Mouse (Mus musculus) embryonic facial prominence, embryonic 14.5 days (tissue): ENCODE results near the gene Macrod1. TPM values are rescaled to one million over a fixed set of nuclear protein-coding genes. Genes with fewer than 3 reads are reported as not detected.
A peak's percentile ranks its signal among the peaks of the same experiment; 100 is the strongest.

Source experiments
- ATAC-seq: fragments of 200-750 bp; cut with Nextera tagmentation; 2 replicates; pipeline ENCODE4 v1.8.0; 2017; ENCODE audit warnings: low read depth, moderate number of reproducible peaks, moderate TSS enrichment
- DNase-seq: peaks from one replicate; pipeline ENCODE4 v3.0.0-alpha.2; 2015; ENCODE audit warnings: low spot score
- H3K27ac ChIP-seq: fragments of 300-500 bp; sonication (generic); replicated peaks from 2 replicates; pipeline ENCODE4 v1.5.1; 2014; ENCODE audit warnings: low read depth, mild to moderate bottlenecking, low read length, moderate library complexity
- H3K27me3 ChIP-seq: fragments of 300-500 bp; sonication (generic); replicated peaks from 2 replicates; pipeline ENCODE4 v1.6.1; 2014; ENCODE audit warnings: low read length; ENCODE audit not compliant: control insufficient read depth, insufficient read depth
- H3K36me3 ChIP-seq: fragments of 300-500 bp; sonication (generic); 2 replicates; pipeline ENCODE4 v1.6.1; 2014; ENCODE audit warnings: low read length, mixed read lengths; ENCODE audit not compliant: control insufficient read depth, insufficient read depth
- H3K4me1 ChIP-seq: fragments of 300-500 bp; sonication (generic); 2 replicates; pipeline ENCODE4 v1.6.1; 2014; ENCODE audit warnings: antibody characterized with exemption, low read length; ENCODE audit not compliant: control insufficient read depth, insufficient read depth
- H3K4me2 ChIP-seq: fragments of 300-500 bp; sonication (generic); 2 replicates; pipeline ENCODE4 v1.6.1; 2014; ENCODE audit warnings: low read depth, mild to moderate bottlenecking, low read length, moderate library complexity, mixed read lengths
- H3K4me3 ChIP-seq: fragments of 300-500 bp; sonication (generic); 2 replicates; pipeline ENCODE4 v1.5.1; 2014; ENCODE audit warnings: low read depth, mild to moderate bottlenecking, low read length
- H3K9ac ChIP-seq: fragments of 300-500 bp; sonication (generic); 2 replicates; pipeline ENCODE4 v1.6.1; 2014; ENCODE audit warnings: low read depth, mild to moderate bottlenecking, low read length, moderate library complexity, mixed read lengths
- H3K9me3 ChIP-seq: fragments of 300-500 bp; sonication (generic); 2 replicates; pipeline ENCODE4 v1.6.1; 2016; ENCODE audit warnings: low read length; ENCODE audit not compliant: control insufficient read depth
- WGBS: fragments of 180-500 bp; shearing (Covaris S2); extraction: QIAGEN DNeasy Blood & Tissue Kit; methylation state at CpG from one replicate; pipeline ENCODE4 v1.1.7; 2014; 5-methylcytosine and 5-hydroxymethylcytosine counted together
- polyA plus RNA-seq: library from polyadenylated mRNA; unstranded; fragments of >200 nt; fragmentation: Nextera tagmentation; extraction: Ambion mirVana; gene quantifications from 2 replicates; pipeline ENCODE4 v1.2.1, GENCODE M21; 2014

Macrod1 gene
- polyA plus RNA-seq, 1 experiment from 2014 or later, result 30.3 TPM

- no peak for DNase-seq
- 85% methylated on average over 9 of the region's 9 CpGs for WGBS
- no peak overlapping the region for H3K27ac ChIP-seq
- H3K27me3 ChIP-seq, result no peaks in the 10 kb centered on the region
- H3K4me1 ChIP-seq, result peaks cover 7% of the 10 kb centered on the region; the same call in 1 of the 2 replicates
- no peaks in the 10 kb centered on the region for H3K9me3 ChIP-seq
- no peak overlapping the region for H3K4me3 ChIP-seq
- H3K9ac ChIP-seq, result no peak overlapping the region
- peaks cover 49% of the 10 kb centered on the region for H3K36me3 ChIP-seq
- no peak overlapping the region for H3K4me2 ChIP-seq
- peak; percentile 21; the same call in 1 of the 2 replicates for ATAC-seq
Observed at GRCm38 (mm10) chr19:7197445-7197844, 140.8 kb downstream of the Macrod1 start.

DNA sequence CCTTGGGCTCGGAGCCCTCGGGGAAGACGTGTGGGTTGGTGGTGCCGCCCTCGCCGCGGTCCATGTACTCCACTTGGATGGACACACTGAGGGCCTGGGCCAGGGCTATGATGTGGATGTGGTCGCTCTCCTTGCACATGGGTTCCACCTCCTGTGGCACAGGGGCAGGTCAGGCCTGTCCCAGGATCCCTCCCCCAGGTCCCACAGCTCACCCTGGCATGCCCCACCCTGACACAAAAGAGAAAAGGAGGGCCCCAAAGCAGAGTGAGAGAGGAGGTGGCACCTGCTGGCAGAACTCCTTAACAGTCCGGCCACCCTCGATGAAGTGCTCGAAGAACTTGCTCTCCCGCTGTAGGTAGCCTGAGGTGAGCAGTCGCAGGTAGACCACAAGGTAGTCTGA is 142.5 kb downstream of the Macrod1 start:
- WGBS, result 90% methylated on average over 13 of the region's 13 CpGs
- no peak for DNase-seq
- Histone ChIP-seq H3K4me2 (no peak overlapping the region), H3K9me3 (no peaks in the 10 kb centered on the region), H3K27me3 (no peaks in the 10 kb centered on the region), H3K4me1 (peaks cover 7% of the 10 kb centered on the region; the same call in 1 of the 2 replicates), H3K27ac (no peak overlapping the region), H3K36me3 (peaks cover 66% of the 10 kb centered on the region), H3K4me3 (no peak overlapping the region), H3K9ac (no peak overlapping the region)
- ATAC-seq, result no peak

DNA sequence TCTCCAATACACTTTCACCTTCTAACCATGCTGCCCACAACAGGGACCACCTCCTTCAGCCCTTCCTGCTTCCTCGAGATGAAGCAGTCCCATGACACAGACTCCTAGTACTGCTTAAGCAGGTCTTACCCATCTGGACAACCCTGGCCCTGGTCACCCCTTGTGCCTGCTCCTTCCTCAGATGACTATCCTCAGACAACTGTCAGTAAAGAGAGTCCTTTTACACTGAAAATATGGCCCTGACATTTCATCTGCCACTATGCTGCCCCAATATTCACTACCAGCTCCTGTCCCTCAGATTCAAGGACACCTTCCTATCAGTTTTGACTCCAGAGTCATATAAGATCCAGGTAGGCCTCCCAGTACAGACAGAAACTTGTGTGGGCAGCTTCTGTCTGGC is 143.8 kb downstream of the Macrod1 start:
- DNase-seq (no peak), ATAC-seq (no peak)
- Histone ChIP-seq H3K36me3 (peaks cover 70% of the 10 kb centered on the region), H3K4me2 (no peak overlapping the region), H3K4me1 (peaks cover 17% of the 10 kb centered on the region), H3K9ac (no peak overlapping the region), H3K4me3 (no peak overlapping the region), H3K27ac (no peak overlapping the region), H3K27me3 (no peaks in the 10 kb centered on the region), H3K9me3 (no peaks in the 10 kb centered on the region)
- WGBS, result 67% methylated on average over 1 of the region's 1 CpGs

- Histone ChIP-seq H3K27me3 (no peaks in the 10 kb centered on the region), H3K9me3 (no peaks in the 10 kb centered on the region), H3K4me3 (peak overlapping the region; percentile 68), H3K4me1 (peaks cover 10% of the 10 kb centered on the region), H3K36me3 (peaks cover 44% of the 10 kb centered on the region), H3K27ac (peak overlapping the region; percentile 85; the same call in 1 of the 2 replicates), H3K4me2 (peak overlapping the region; percentile 79), H3K9ac (peak overlapping the region; percentile 73)
- DNase-seq (no peak), ATAC-seq (no peak)
- WGBS, result 60% methylated on average over 2 of the region's 2 CpGs
Observed at GRCm38 (mm10) chr19:7204898-7205297, 148.3 kb downstream of the Macrod1 start.

- peaks cover 10% of the 10 kb centered on the region for H3K4me1 ChIP-seq
- H3K4me3 ChIP-seq, result peak overlapping the region; percentile 68
- H3K27ac ChIP-seq, result peak overlapping the region; percentile 85
- no peaks in the 10 kb centered on the region for H3K27me3 ChIP-seq
- H3K4me2 ChIP-seq, result peak overlapping the region; percentile 79
- DNase-seq (no peak), ATAC-seq (no peak)
- H3K9ac ChIP-seq, result peak overlapping the region; percentile 73
- H3K36me3 ChIP-seq, result peaks cover 39% of the 10 kb centered on the region
- H3K9me3 ChIP-seq, result no peaks in the 10 kb centered on the region
- 24% methylated on average over 7 of the region's 7 CpGs for WGBS
Observed at GRCm38 (mm10) chr19:7205326-7205725, 148.7 kb downstream of the Macrod1 start.

GRCm38 (mm10) chr19:7205753-7206736 is 149.4 kb downstream of the Macrod1 start, which contains the start of gene Otub1:
TSS of gene Otub1 (minus strand) at chr19:7206316.
- peak; percentile 96 for ATAC-seq

DNA sequence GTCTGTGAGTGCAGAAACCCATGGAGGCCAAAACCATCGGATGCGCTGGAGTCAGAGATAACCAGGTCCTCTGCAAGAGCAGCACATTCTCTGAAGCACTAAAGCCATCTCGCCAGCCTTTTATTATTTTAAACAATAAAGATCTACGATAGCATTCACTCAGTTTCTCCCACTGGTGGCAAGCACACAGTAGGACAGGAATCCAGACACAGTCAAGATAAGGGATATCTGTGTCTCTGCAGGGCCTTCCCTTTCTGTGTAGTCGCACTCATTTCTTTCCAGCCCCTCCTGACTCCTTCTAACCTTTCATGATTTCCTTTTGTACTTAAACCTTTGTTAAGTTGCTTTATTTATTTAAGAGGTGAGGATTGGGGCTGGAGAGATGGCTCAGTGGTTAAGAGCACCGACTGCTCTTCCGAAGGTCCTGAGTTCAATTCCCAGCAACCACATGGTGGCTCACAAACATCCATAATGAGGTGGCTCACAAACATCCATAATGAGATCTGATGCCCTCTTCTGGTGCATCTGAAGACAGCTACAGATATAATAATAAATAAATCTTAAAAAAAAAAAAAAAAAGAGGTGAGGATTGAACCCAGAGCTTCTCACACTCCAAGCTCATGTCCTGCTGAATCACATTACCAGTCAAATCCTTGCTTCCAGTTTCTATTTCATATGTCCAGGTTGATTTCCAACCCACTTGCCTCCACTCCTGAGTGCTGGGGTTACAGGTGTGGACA is 153.5 kb downstream of the Macrod1 start:
- H3K9ac ChIP-seq, result no peak overlapping the region
- 91% methylated on average over 7 of the region's 7 CpGs for WGBS
- no peak overlapping the region for H3K4me3 ChIP-seq
- H3K4me2 ChIP-seq, result no peak overlapping the region
- DNase-seq, result no peak
- peaks cover 3% of the 10 kb centered on the region for H3K4me1 ChIP-seq
- no peak overlapping the region for H3K27ac ChIP-seq
- H3K27me3 ChIP-seq, result no peaks in the 10 kb centered on the region
- no peak for ATAC-seq
- H3K36me3 ChIP-seq, result peaks cover 26% of the 10 kb centered on the region
- no peaks in the 10 kb centered on the region for H3K9me3 ChIP-seq

More at GRCm38 (mm10) chr19:7205753-7206736, 149.4 kb downstream of the Macrod1 start, which contains the start of gene Otub1:
- Histone ChIP-seq H3K27me3 (no peaks in the 10 kb centered on the region), H3K27ac (peak within 1 kb of the TSS; percentile 85), H3K4me2 (peak within 1 kb of the TSS; percentile 79), H3K4me1 (peaks cover 10% of the 10 kb centered on the region), H3K9ac (peak within 1 kb of the TSS; percentile 73), H3K9me3 (no peaks in the 10 kb centered on the region), H3K36me3 (peaks cover 32% of the 10 kb centered on the region), H3K4me3 (peak within 1 kb of the TSS; percentile 68)
- WGBS, result under 1% methylated on average over 43 of the region's 79 CpGs
- DNase-seq, result peak; percentile 98

DNA sequence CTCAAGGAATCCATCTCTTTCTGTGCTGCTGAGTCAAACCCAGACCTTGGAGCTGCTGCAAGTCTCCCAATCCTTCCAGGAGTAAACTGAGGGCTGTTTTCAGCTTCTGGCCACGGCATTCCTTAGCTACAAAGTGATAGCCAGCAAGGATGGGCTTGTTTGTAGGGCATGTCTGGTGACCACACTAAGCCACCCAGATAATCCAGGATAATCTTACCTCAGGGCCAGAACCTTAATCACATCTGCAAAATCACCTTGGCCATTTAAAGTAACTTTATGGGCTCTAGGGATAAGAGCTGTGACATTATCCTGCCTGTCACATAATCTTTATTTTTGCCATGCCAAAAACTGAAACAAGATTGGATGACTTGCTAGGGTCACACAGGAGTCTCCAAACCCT is 155.6 kb downstream of the Macrod1 start:
- 76% methylated on average over 1 of the region's 1 CpGs for WGBS
- ATAC-seq, result no peak
- no peak overlapping the region for H3K9ac ChIP-seq

More for the DNA sequence above, 155.6 kb downstream of the Macrod1 start:
- no peak overlapping the region for H3K4me3 ChIP-seq
- DNase-seq, result no peak
- peaks cover 38% of the 10 kb centered on the region for H3K36me3 ChIP-seq
- peaks cover 15% of the 10 kb centered on the region for H3K4me1 ChIP-seq
- no peak overlapping the region for H3K4me2 ChIP-seq
- no peaks in the 10 kb centered on the region for H3K27me3 ChIP-seq
- H3K9me3 ChIP-seq, result no peaks in the 10 kb centered on the region
- no peak overlapping the region for H3K27ac ChIP-seq
